Mouse (Mus musculus) 416B (cell line): Measurements from ENCODE around the gene Ogfr.

ENCODE experiments used
- DNase-seq: peaks from one replicate; pipeline ENCODE4 v3.0.0; 2011; ENCODE audit warnings: low read depth

Gene Ogfr

GRCm38 (mm10) chr2:180600569-180601021 is 11.6 kb downstream of the Ogfr start:
- no peak for DNase-seq

- no peak for DNase-seq
Observed at GRCm38 (mm10) chr2:180604781-180605180, 15.7 kb downstream of the Ogfr start.

GRCm38 (mm10) chr2:180610283-180610682 is 21.2 kb downstream of the Ogfr start:
- no peak for DNase-seq

GRCm38 (mm10) chr2:180611882-180612281 is 22.8 kb downstream of the Ogfr start:
- no peak for DNase-seq

- no peak for DNase-seq
Observed at GRCm38 (mm10) chr2:180641576-180642554, 52.8 kb downstream of the Ogfr start.

- no peak for DNase-seq
Observed at GRCm38 (mm10) chr2:180642555-180643260, 53.7 kb downstream of the Ogfr start, which contains the start of gene Tcfl5. Gene Tcfl5 (minus strand): TSS chr2:180642708.

GRCm38 (mm10) chr2:180643626-180644025 is 54.6 kb downstream of the Ogfr start:
- no peak for DNase-seq
